Mouse (Mus musculus) CH12.LX (cell line): ENCODE measurements at regions not wholly inside any gene's neighbourhood (a gene's known extent, or its start where the extent isn't known, plus 50 kb on each side); places are given as distances from the start of the nearest gene placed in this dataset.

Experiments
- CHD1 ChIP-seq: IDR thresholded peaks from 2 replicates; pipeline ENCODE4 v1.6.1; 2012; ENCODE audit warnings: low read depth, low read length, improper control_type of control experiment, inconsistent platforms
- CTCF ChIP-seq, 2 experiments: IDR thresholded peaks in 1 of 2; conservative IDR thresholded peaks in 1 of 2; 2 replicates each; pipeline ENCODE4 v1.5.1; 2011 to 2012; ENCODE audit warnings: low read depth in 2 of 2, low read length in 2 of 2, improper control_type of control experiment in 1 of 2, inconsistent platforms in 1 of 2, mild to moderate bottlenecking in 1 of 2, moderate library complexity in 1 of 2
- MAZ ChIP-seq: IDR thresholded peaks from 2 replicates; pipeline ENCODE4 v1.6.1; 2012; ENCODE audit warnings: low read depth, mild to moderate bottlenecking, inconsistent platforms, low read length, improper control_type of control experiment, moderate library complexity
- NRF1 ChIP-seq: IDR thresholded peaks from 2 replicates; pipeline ENCODE4 v1.6.1; 2014; ENCODE audit warnings: low read depth, mild to moderate bottlenecking, inconsistent platforms, low read length, improper control_type of control experiment, moderate library complexity
- SMC3 ChIP-seq: IDR thresholded peaks from 2 replicates; pipeline ENCODE4 v1.6.1; 2011; ENCODE audit warnings: low read depth, low read length, improper control_type of control experiment

- TF ChIP-seq CTCF (conservative IDR thresholded peaks at IDR 0.05 in 1 of 2, IDR thresholded peaks at IDR 0.05 in 1 of 2; ENCODE audit: low read depth in 2 of 2, low read length in 2 of 2) (no peak), SMC3 (no peak), MAZ (no peak), NRF1 (no peak), CHD1 (no peak)
Measured at GRCm38 (mm10) chr15:96180036-96180435, 107.3 kb upstream of the Arid2 start.
